Mouse (Mus musculus) liver, embryonic 13.5 days (tissue): ENCODE data around the gene Ppp4r1. TPM values are rescaled to one million over a fixed set of nuclear protein-coding genes. Genes with fewer than 3 reads are reported as not detected.

Experiments used
- ATAC-seq: fragments of 200-750 bp; cut with Nextera tagmentation; 2 replicates; pipeline ENCODE4 v1.8.0; 2017; ENCODE audit warnings: low read depth, mild to moderate bottlenecking, moderate number of reproducible peaks, moderate library complexity
- DNase-seq: peaks from one replicate; pipeline ENCODE4 v3.0.0; 2022
- H3K27ac ChIP-seq: fragments of 300-500 bp; sonication (generic); 2 replicates; pipeline ENCODE4 v1.5.1; 2015; ENCODE audit warnings: moderate library complexity, mild to moderate bottlenecking, inconsistent platforms
- H3K27me3 ChIP-seq: fragments of 300-500 bp; sonication (generic); 2 replicates; pipeline ENCODE4 v1.6.1; 2015; ENCODE audit warnings: mild to moderate bottlenecking, inconsistent platforms
- H3K36me3 ChIP-seq: fragments of 300-500 bp; sonication (generic); 2 replicates; pipeline ENCODE4 v1.6.1; 2015; ENCODE audit warnings: mild to moderate bottlenecking, inconsistent platforms
- H3K4me1 ChIP-seq: fragments of 300-500 bp; sonication (generic); replicated peaks from 2 replicates; pipeline ENCODE4 v1.6.1; 2015; ENCODE audit warnings: inconsistent platforms
- H3K4me2 ChIP-seq: fragments of 300-500 bp; sonication (generic); 2 replicates; pipeline ENCODE4 v1.6.1; 2015; ENCODE audit warnings: inconsistent platforms, mild to moderate bottlenecking, moderate library complexity
- H3K4me3 ChIP-seq: fragments of 300-500 bp; sonication (generic); replicated peaks from 2 replicates; pipeline ENCODE4 v1.5.1; 2015; ENCODE audit warnings: mild to moderate bottlenecking, inconsistent platforms
- H3K9ac ChIP-seq: fragments of 300-500 bp; sonication (generic); 2 replicates; pipeline ENCODE4 v1.6.1; 2015; ENCODE audit warnings: mild to moderate bottlenecking, inconsistent platforms
- H3K9me3 ChIP-seq: fragments of 300-500 bp; sonication (generic); replicated peaks from 2 replicates; pipeline ENCODE4 v1.6.1; 2016; ENCODE audit warnings: inconsistent platforms
- WGBS: fragments of 180-500 bp; shearing (Covaris S2); methylation state at CpG from one replicate; pipeline ENCODE4 v1.1.7; 2015; ENCODE audit not compliant: insufficient replicate concordance; 5-methylcytosine and 5-hydroxymethylcytosine counted together
- polyA plus RNA-seq: library from polyadenylated mRNA; unstranded; fragments of >200 nt; fragmentation: Nextera tagmentation; extraction: Ambion mirVana; gene quantifications from 2 replicates; pipeline ENCODE4 v1.2.1, GENCODE M21; 2015

Ppp4r1 gene
- polyA plus RNA-seq, 1 experiment from 2014 or later, result 10.1 TPM

GRCm38 (mm10) chr17:65774439-65774838 is 7.9 kb upstream of the Ppp4r1 start:
- no peak overlapping the region for H3K27ac ChIP-seq
- WGBS, result 54% methylated on average over 7 of the region's 7 CpGs
- H3K4me1 ChIP-seq, result peaks cover 18% of the 10 kb centered on the region
- no peak overlapping the region for H3K4me3 ChIP-seq
- H3K27me3 ChIP-seq, result peaks cover 58% of the 10 kb centered on the region
- no peak overlapping the region for H3K4me2 ChIP-seq
- DNase-seq, result no peak
- H3K9ac ChIP-seq, result no peak overlapping the region
- no peaks in the 10 kb centered on the region for H3K9me3 ChIP-seq
- H3K36me3 ChIP-seq, result no peaks in the 10 kb centered on the region
- ATAC-seq, result no peak

GRCm38 (mm10) chr17:65776228-65776627 is 6.1 kb upstream of the Ppp4r1 start:
- Histone ChIP-seq H3K4me1 (peaks cover 20% of the 10 kb centered on the region), H3K36me3 (no peaks in the 10 kb centered on the region), H3K4me3 (no peak overlapping the region), H3K9me3 (no peaks in the 10 kb centered on the region), H3K4me2 (no peak overlapping the region), H3K27me3 (peaks cover 42% of the 10 kb centered on the region), H3K9ac (no peak overlapping the region), H3K27ac (no peak overlapping the region)
- no peak for ATAC-seq
- 65% methylated on average over 1 of the region's 1 CpGs for WGBS
- no peak for DNase-seq

GRCm38 (mm10) chr17:65777461-65777860 is 4.9 kb upstream of the Ppp4r1 start:
- peaks cover 40% of the 10 kb centered on the region for H3K27me3 ChIP-seq
- no peak overlapping the region for H3K4me3 ChIP-seq
- DNase-seq, result no peak
- WGBS, result 63% methylated on average over 4 of the region's 4 CpGs
- H3K36me3 ChIP-seq, result no peaks in the 10 kb centered on the region
- peak; percentile 28; the same call in 1 of the 2 replicates for ATAC-seq
- H3K27ac ChIP-seq, result no peak overlapping the region
- no peak overlapping the region for H3K4me2 ChIP-seq
- H3K4me1 ChIP-seq, result peaks cover 19% of the 10 kb centered on the region
- no peaks in the 10 kb centered on the region for H3K9me3 ChIP-seq
- H3K9ac ChIP-seq, result no peak overlapping the region

- H3K9ac ChIP-seq, result no peak overlapping the region
- peaks cover 8% of the 10 kb centered on the region for H3K36me3 ChIP-seq
- DNase-seq (no peak), ATAC-seq (no peak)
- no peak overlapping the region for H3K4me3 ChIP-seq
- no peak overlapping the region for H3K4me2 ChIP-seq
- peaks cover 13% of the 10 kb centered on the region; the same call in 1 of the 2 replicates for H3K27me3 ChIP-seq
- WGBS, result 85% methylated on average over 2 of the region's 2 CpGs
- peaks cover 29% of the 10 kb centered on the region for H3K4me1 ChIP-seq
- no peaks in the 10 kb centered on the region for H3K9me3 ChIP-seq
- no peak overlapping the region for H3K27ac ChIP-seq
Observed at GRCm38 (mm10) chr17:65780970-65781369, 1.4 kb upstream of the Ppp4r1 start.

GRCm38 (mm10) chr17:65783182-65784161 is 1.1 kb downstream of the Ppp4r1 start:
- H3K4me1 ChIP-seq, result peaks cover 48% of the 10 kb centered on the region
- WGBS, result under 1% methylated on average over 73 of the region's 135 CpGs
- DNase-seq, result peak; percentile 45
- peaks cover 13% of the 10 kb centered on the region; the same call in 1 of the 2 replicates for H3K27me3 ChIP-seq
- peak; percentile 54 for ATAC-seq
- no peaks in the 10 kb centered on the region for H3K9me3 ChIP-seq
- peak overlapping the region; percentile 91 for H3K4me2 ChIP-seq
- peak overlapping the region; percentile 90 for H3K27ac ChIP-seq
- H3K9ac ChIP-seq, result peak overlapping the region; percentile 92
- peak overlapping the region; percentile 85 for H3K4me3 ChIP-seq
- peaks cover 8% of the 10 kb centered on the region for H3K36me3 ChIP-seq

GRCm38 (mm10) chr17:65784610-65785140 is 2.3 kb downstream of the Ppp4r1 start:
- no peak for DNase-seq

GRCm38 (mm10) chr17:65785707-65786106 is 3.3 kb downstream of the Ppp4r1 start:
- no peak for DNase-seq
- H3K9ac ChIP-seq, result no peak overlapping the region
- peaks cover 56% of the 10 kb centered on the region for H3K4me1 ChIP-seq
- no peak overlapping the region for H3K27ac ChIP-seq
- no peak for ATAC-seq
- peaks cover 8% of the 10 kb centered on the region for H3K36me3 ChIP-seq
- H3K4me3 ChIP-seq, result no peak overlapping the region
- H3K9me3 ChIP-seq, result no peaks in the 10 kb centered on the region
- H3K27me3 ChIP-seq, result peaks cover 13% of the 10 kb centered on the region; the same call in 1 of the 2 replicates
- no peak overlapping the region for H3K4me2 ChIP-seq

More at GRCm38 (mm10) chr17:65784610-65785140, 2.3 kb downstream of the Ppp4r1 start:
- H3K4me2 ChIP-seq, result peak overlapping the region; percentile 91
- peak overlapping the region; percentile 85 for H3K4me3 ChIP-seq
- peak overlapping the region; percentile 92; the same call in 1 of the 2 replicates for H3K9ac ChIP-seq
- H3K4me1 ChIP-seq, result peaks cover 58% of the 10 kb centered on the region
- H3K9me3 ChIP-seq, result no peaks in the 10 kb centered on the region
- no peak overlapping the region for H3K27ac ChIP-seq
- no peak for ATAC-seq
- peaks cover 8% of the 10 kb centered on the region for H3K36me3 ChIP-seq
- peaks cover 13% of the 10 kb centered on the region; the same call in 1 of the 2 replicates for H3K27me3 ChIP-seq
- WGBS, result 65% methylated on average over 8 of the region's 8 CpGs

GRCm38 (mm10) chr17:65786225-65786624 is 3.9 kb downstream of the Ppp4r1 start:
- Histone ChIP-seq H3K9ac (no peak overlapping the region), H3K27ac (no peak overlapping the region), H3K4me2 (no peak overlapping the region), H3K4me1 (peaks cover 58% of the 10 kb centered on the region), H3K9me3 (no peaks in the 10 kb centered on the region), H3K27me3 (peaks cover 13% of the 10 kb centered on the region; the same call in 1 of the 2 replicates), H3K36me3 (peaks cover 8% of the 10 kb centered on the region), H3K4me3 (no peak overlapping the region)
- ATAC-seq, result no peak
- DNase-seq, result no peak
- WGBS, result 71% methylated on average over 7 of the region's 7 CpGs

GRCm38 (mm10) chr17:65787261-65787660 is 4.9 kb downstream of the Ppp4r1 start:
- Histone ChIP-seq H3K9me3 (no peaks in the 10 kb centered on the region), H3K36me3 (peaks cover 8% of the 10 kb centered on the region), H3K4me2 (no peak overlapping the region), H3K27me3 (peaks cover 5% of the 10 kb centered on the region; the same call in 1 of the 2 replicates), H3K9ac (no peak overlapping the region), H3K4me1 (peaks cover 51% of the 10 kb centered on the region), H3K4me3 (no peak overlapping the region), H3K27ac (no peak overlapping the region)
- DNase-seq (no peak), ATAC-seq (no peak)
- 52% methylated on average over 4 of the region's 4 CpGs for WGBS

GRCm38 (mm10) chr17:65788542-65789291 is 6.3 kb downstream of the Ppp4r1 start:
- ATAC-seq, result peak; percentile 39

GRCm38 (mm10) chr17:65789576-65789975 is 7.2 kb downstream of the Ppp4r1 start:
- no peak overlapping the region for H3K4me3 ChIP-seq
- no peak overlapping the region for H3K9ac ChIP-seq
- 75% methylated on average over 6 of the region's 6 CpGs for WGBS
- H3K27me3 ChIP-seq, result no peaks in the 10 kb centered on the region
- H3K4me2 ChIP-seq, result no peak overlapping the region
- no peak for DNase-seq
- H3K36me3 ChIP-seq, result peaks cover 10% of the 10 kb centered on the region
- peaks cover 40% of the 10 kb centered on the region for H3K4me1 ChIP-seq
- no peaks in the 10 kb centered on the region for H3K9me3 ChIP-seq
- no peak overlapping the region for H3K27ac ChIP-seq
- ATAC-seq, result no peak

More at GRCm38 (mm10) chr17:65788542-65789291, 6.3 kb downstream of the Ppp4r1 start:
- H3K4me2 ChIP-seq, result no peak overlapping the region
- no peak overlapping the region for H3K27ac ChIP-seq
- DNase-seq, result no peak
- no peaks in the 10 kb centered on the region for H3K9me3 ChIP-seq
- no peak overlapping the region for H3K4me3 ChIP-seq
- WGBS, result 74% methylated on average over 12 of the region's 12 CpGs
- no peaks in the 10 kb centered on the region for H3K27me3 ChIP-seq
- H3K9ac ChIP-seq, result no peak overlapping the region
- H3K4me1 ChIP-seq, result peaks cover 46% of the 10 kb centered on the region
- H3K36me3 ChIP-seq, result peaks cover 8% of the 10 kb centered on the region
